Mouse (Mus musculus) A20 (cell line): ENCODE measurements around the gene Krr1.
"Not testable (repeated sequence)": the region's sequence is repeated elsewhere in the genome, so short reads cannot be mapped to it uniquely, and the experiment has no call there.

Experiments used
- DNase-seq: peaks from one replicate; pipeline ENCODE4 v3.0.0-alpha.2; 2011; ENCODE audit warnings: low read depth, low spot score

Krr1 gene

DNA sequence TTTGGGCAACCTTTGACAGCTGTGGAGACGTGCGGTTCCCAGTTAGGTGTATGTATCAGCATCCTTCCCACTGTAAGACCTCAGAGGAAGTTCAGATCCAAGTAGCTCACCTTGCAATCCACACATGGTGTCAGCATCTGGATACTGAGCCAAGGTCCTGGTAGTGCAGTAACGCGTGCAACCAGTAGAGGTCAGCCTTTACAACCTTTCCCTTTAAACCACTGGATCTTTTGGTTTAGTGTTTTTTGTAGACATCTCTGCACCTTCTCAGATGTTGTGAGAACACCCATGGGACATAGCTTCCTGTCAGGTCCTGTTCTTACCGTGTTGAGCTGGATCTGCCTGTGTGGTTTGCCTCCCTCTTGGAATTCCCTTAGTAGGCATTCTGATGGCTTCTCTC is 5.1 kb downstream of the Krr1 start:
- peak; percentile 76 for DNase-seq

DNA sequence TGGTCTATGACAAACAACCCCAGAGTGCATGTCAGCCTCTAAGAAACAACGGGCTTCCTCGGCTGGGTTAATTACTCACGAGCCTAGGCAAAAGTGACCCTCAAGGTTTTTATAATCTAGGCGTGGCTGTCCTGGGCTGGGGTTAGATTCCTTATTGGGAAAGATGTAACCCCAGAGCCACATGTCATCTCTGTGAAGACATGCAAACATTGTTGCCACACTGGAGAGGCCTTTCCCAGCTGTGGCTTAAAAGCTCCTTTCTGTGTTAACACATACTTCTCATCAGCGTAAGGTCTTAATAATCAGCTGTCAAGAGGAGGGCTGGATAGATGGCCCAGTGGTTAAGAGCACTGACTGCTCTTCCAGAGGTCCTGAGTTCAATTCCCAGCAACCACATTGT is 10.6 kb downstream of the Krr1 start:
- no peak for DNase-seq

- DNase-seq: no peak
These were observed 14.0 kb downstream of the Krr1 start for GRCm38 (mm10) chr10:111986453-111986852.

- peak; percentile 90 for DNase-seq
These were observed 23.5 kb downstream of the Krr1 start for GRCm38 (mm10) chr10:111995803-111996548.

DNA sequence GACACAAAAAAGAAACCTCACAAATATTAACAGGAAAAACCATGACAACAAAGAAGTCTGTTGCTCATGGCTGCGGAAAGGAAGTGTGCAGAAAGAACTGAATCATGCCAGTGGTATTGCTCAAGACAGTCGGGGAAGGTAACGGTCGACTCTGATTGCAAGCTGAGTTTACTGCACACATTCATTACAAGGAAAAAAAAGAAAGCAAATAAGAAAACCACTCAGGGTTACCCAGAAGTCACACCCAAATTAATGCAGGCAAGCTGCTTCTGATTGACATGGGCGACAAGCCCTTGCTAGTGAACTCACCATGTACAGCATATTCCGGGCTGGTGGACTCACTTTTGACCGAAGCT is 24.1 kb downstream of the Krr1 start:
- DNase-seq: peak; percentile 79

- DNase-seq: peak; percentile 90
These were observed 24.5 kb downstream of the Krr1 start for GRCm38 (mm10) chr10:111996911-111997347.

DNA sequence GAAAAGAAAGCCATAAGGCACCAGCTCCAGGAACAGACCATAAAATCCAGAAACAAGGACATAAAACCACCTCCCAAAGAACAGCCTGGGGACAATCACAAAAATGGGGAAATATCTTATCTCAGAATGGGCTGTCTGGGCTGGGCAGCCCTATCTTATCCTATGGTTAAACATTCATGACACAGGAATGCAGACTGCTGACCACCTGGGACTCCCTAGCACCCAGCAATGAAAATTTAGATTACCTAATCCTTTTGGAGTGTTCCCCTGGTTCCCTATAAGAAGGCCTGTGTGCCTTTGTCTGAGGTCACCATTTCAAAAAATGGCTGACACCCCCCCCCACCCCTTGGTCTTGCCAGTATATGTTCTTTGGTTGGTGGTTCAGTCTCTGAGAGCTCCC is 25.2 kb downstream of the Krr1 start:
- DNase-seq: peak; percentile 35

GRCm38 (mm10) chr10:111999765-112000164 is 27.3 kb downstream of the Krr1 start:
- no peak for DNase-seq

DNA sequence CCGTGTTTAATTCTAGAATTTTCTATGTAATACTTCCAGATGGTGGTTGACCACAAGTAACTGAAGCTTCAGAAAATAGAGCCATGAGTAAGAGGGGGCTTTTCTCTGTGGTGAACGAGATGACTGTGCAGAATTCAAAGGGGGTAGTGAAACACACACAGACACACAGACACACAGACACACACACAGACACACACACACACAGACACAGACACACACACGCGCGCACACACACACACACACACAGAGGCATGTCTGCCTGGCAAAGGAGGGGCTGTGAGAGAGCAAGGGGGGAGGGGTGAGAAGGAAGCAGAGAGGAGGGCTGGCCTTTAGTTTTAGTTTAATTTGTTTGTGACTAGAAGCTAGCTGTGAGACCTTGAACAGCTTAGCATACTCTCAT is 28.1 kb downstream of the Krr1 start:
- peak; percentile 89 for DNase-seq

DNA sequence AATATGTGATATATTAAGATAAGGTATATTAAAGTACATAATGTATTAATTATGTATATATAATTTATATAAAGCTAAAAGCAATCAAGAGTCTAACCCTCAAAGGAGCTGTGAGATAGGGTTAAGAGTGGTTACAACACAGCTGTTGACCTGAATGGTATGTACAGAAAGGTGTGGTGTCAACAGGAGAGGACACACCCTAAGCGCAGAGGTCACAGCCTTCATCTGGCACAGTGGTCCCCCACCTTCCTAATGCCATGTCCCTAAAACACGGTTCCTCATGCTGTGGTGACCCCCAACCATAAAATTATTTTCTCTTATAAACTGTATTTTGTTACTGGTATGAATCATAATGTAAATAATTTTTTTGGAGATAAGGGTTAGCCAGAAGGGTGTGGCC is 28.9 kb downstream of the Krr1 start:
- no peak for DNase-seq

DNA sequence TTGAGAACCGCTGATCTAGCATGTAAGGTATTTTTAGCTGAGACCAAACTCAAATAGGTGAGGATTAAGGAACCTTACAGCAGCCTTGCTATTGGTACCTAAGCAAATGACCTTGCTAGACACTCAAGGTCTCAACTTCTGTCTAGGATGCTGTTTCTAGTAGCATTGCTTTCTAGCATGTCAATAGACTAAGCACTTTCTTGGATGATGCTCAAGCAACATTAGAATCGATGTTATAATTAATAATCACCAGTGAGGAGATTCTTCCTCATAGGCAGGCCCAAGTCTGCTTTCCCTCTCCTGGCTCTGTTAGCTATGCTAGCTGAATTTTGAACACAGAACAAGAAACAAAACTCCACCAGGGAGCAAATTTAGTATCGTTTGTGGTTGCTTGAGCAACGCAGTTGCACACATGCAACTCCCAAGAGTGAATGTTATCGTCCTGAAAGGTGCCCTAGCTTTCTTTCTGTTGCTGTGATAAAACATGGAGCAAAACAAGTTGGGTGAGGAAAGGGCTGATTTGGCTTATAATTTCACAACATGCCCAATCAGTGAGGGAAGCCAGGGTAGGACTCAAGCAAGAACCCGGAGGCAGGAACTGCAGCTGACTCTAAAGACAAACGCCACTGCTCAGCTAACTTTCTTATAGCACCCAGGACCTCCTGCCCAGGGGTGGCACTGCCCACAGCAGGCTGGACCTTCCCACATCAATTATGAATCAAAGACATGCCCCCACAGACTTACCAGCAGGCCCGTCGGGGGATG is 29.5 kb downstream of the Krr1 start:
- DNase-seq: peak; percentile 85

GRCm38 (mm10) chr10:112002544-112003215 is 30.2 kb downstream of the Krr1 start, which contains the start of gene Glipr1:
Gene Glipr1, minus strand, starts transcription at chr10:112002631.
- DNase-seq: peak; percentile 93

DNA sequence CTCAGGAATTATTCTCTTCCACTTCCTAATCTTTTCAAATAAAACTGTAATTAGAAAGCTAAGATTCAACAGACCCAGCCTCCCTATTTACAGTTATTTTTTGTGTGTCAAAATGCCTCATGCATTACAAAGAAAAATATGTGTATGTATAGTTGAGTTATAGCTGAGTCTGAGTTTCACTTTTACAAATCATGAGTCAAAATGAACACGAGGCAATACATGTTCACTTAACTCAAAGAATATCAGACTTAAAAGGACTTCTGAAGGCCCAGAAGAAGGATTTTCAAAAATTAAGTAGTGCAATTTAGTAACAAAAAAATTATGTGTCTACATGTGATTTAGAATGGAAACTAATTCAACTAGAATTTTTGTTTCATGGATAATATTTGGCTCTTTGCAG is 37.0 kb downstream of the Krr1 start:
- not testable (repeated sequence) for DNase-seq

DNA sequence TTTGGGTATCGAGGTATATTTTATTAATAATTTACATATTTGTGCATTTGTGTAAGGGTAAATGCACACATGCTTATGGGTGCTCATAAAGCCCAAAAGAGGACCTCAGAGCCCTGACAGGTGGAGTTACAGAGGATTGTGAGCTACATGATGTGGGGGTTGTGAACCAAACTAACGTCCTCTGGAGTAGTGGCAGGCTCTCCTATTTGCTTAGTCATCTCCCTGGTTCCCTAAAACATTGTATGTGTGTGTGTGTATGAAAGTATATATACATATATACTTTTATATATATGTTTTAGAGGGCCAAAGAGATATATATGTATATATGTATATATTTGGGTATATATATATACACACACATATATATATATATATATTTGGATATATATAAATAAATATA is 51.1 kb downstream of the Krr1 start:
- DNase-seq: no peak

GRCm38 (mm10) chr10:112028689-112029088 is 56.2 kb downstream of the Krr1 start:
- DNase-seq: not testable (repeated sequence)
